Mouse (Mus musculus) left cerebral cortex, postnatal 25 days (tissue): ENCODE results near the gene Dusp3. TPM values are rescaled to one million over a fixed set of nuclear protein-coding genes. Genes with fewer than 3 reads are reported as not detected.
A peak's percentile ranks its signal among the peaks of the same experiment; 100 is the strongest.

ENCODE experiments used
- DNase-seq, 2 experiments: peaks; one replicate each; pipeline ENCODE4 v3.0.0; 2022; ENCODE audit warnings: low spot score in 2 of 2, mixed read lengths in 1 of 2
- intact Hi-C: fragments of 180-260 bp; cut with DNase I; formaldehyde crosslinking; loops from one replicate; pipeline ENCODE4 v1.15.1; 2025
- total RNA-seq, 2 experiments: library from RNA; stranded (reverse); gene quantifications; 2 replicates each; pipeline ENCODE4 v1.2.3; 2021

Gene Dusp3
- total RNA-seq, 2 experiments from 2014 or later, result 217 to 237 TPM

GRCm38 (mm10) chr11:101982981-101983411 lies 3.8 kb downstream of the Dusp3 start:
- intact Hi-C loops, result no loop called here
- DNase-seq, result peak in 1 of 2 experiments; percentile 59

GRCm38 (mm10) chr11:101981850-101982249 lies 5.0 kb downstream of the Dusp3 start:
- DNase-seq, result peak in 1 of 2 experiments; percentile 79
- intact Hi-C loops, result no loop called here

GRCm38 (mm10) chr11:101980603-101981157 lies 6.1 kb downstream of the Dusp3 start:
- intact Hi-C loops, result no loop called here
- DNase-seq, result no peak

GRCm38 (mm10) chr11:101979140-101979539 lies 7.7 kb downstream of the Dusp3 start:
- intact Hi-C loops, result no loop called here
- DNase-seq, result no peak

DNA sequence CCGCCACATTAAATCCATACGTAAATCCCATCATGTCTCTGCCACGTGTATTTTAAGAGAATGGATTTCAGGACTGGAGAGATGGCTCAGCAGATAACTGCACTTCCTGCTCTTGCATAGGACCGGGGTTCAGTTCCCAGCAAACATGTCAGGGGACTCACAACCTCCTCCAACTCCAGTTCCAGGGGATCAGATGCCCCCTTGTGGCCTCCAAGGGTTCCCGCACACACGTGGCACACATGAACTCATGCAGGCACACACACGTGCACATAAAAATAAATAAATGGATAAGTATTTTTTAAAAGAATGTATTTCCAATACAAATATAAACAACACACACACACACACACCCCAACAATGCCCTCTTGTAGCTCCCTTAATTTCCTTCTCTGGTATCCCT lies 9.9 kb downstream of the Dusp3 start:
- intact Hi-C loops, result no loop called here

DNA sequence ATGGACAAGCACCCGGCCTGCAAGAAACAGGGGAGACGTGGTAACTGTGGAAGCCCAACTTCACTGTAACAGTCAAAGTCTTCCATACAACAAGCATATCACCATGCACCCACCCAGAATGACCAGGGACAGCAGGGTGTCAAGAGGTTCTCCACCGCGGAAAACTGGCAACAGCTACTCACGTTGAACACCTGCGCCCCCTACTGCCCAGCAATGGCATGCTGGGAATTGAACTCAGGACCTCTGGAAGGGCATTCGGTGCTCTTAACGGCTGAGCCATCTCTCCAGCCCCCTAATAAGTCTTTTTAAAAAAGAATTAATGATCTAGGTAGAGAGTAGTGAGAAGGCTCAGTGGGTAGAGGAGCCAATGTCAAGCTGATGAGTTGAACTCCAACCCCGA lies 11.9 kb downstream of the Dusp3 start:
- no peak for DNase-seq
- intact Hi-C loops, result no loop called here

More for the DNA sequence above, 9.9 kb downstream of the Dusp3 start:
- DNase-seq, result no peak

DNA sequence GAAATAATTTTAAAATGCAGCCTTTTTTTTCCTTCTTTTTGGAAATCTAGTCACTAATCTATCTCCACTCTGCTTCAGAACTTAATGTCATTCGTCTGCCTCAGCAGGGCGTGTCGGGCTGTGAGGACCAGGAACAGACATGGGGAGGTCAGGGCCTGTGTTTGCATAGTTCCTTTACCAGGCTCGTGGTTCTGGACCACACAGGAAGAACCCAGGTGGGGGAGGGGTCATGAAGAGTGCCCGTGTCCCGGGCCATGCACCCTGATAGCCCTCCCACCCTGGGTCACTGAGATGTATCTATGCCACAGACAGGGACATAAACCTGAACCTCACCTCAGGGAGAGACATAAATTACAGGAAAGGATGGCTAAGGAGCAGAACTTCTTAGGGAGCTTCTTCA lies 12.6 kb downstream of the Dusp3 start:
- DNase-seq, result no peak
- intact Hi-C loops, result no loop called here

- intact Hi-C loops, result no loop called here
- no peak for DNase-seq
Observed at GRCm38 (mm10) chr11:101973496-101973895, 13.3 kb downstream of the Dusp3 start.

DNA sequence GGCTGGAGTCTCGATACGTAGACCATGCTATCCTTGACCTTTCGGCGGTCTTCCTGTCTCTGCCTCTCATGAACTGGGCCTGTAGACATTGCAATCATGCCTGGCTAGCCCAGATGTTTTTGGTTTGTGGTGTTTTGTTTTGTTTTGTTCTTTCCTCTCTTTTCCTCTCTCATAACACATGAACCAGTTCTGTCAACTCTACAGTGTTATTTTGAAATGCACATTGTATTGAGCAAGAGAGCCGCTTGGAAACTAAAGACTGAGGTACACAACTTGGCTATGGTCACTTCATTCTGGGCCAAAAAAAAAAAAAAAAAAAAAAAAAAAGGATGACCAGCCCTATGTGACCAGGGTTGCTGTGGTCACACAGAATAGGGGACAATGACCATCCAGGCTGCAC lies 14.2 kb downstream of the Dusp3 start:
- no peak for DNase-seq
- intact Hi-C loops, result no loop called here

- intact Hi-C loops, result no loop called here
Observed at GRCm38 (mm10) chr11:101972097-101972496, 14.7 kb downstream of the Dusp3 start.

DNA sequence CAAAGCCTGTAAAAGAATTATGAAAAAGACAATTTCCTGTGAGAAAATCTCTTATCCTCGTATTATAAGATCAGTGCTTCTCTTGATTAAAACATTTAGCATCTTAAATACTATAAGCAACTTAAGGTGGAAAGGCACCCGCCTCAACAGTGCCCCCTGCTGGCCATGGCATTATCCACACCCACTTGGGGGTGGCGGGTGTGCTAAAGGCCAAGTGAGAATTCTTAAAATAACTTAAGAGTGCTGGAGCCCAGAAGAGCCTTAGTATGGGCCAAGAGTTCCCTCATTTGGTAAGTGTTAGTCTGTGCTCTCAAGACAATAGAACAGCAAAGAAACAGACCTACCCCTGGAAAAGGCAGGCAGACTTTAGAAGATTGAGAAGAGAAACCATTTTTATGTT lies 15.4 kb downstream of the Dusp3 start:
- DNase-seq, result no peak
- intact Hi-C loops, result no loop called here

More at GRCm38 (mm10) chr11:101972097-101972496, 14.7 kb downstream of the Dusp3 start:
- DNase-seq, result no peak

GRCm38 (mm10) chr11:101969835-101970234 lies 17.0 kb downstream of the Dusp3 start:
- no peak for DNase-seq
- intact Hi-C loops, result loop anchor here (1.0 to 5.0 kb wide), 3 partner anchors 51 to 208 kb away; no protein-coding TSS in a partner anchor

GRCm38 (mm10) chr11:101968791-101969190 lies 18.0 kb downstream of the Dusp3 start:
- peak; percentile 85 to 89 for DNase-seq
- intact Hi-C loops, result loop anchor here (1.0 to 5.0 kb wide), 3 partner anchors 49 to 206 kb away; no protein-coding TSS in a partner anchor

DNA sequence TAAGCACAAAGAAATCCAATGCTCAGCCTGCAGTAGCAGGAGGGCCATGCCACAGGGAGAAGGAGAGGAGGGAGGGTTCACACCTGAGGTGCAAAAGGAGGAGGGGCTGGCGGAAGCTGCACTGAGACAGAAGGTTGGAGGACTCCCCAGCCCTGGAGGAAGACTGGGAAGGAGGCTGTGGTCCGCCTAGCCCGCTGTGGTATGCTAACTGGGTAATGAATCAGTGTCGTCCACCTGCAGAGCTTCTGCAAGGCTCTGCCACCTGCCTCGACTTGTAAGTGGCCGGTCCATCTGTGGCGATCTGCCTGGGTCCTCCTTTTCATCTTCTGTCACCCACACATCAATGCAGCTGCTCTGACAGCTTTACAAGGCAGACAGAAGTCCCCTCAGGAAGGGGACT lies 18.5 kb downstream of the Dusp3 start:
- no peak for DNase-seq
- intact Hi-C loops, result loop anchor here (5.0 kb wide), 1 partner anchor 206 kb away; no protein-coding TSS in a partner anchor

- intact Hi-C loops, result loop anchor here (5.0 kb wide), 1 partner anchor 205 kb away; no protein-coding TSS in a partner anchor
- DNase-seq, result no peak
Observed at GRCm38 (mm10) chr11:101966965-101967614, 19.7 kb downstream of the Dusp3 start, which contains the start of gene Sost. Gene Sost, minus strand, starts transcription at chr11:101967015.

- DNase-seq, result no peak
Observed at GRCm38 (mm10) chr11:101965553-101965952, 21.3 kb downstream of the Dusp3 start.

GRCm38 (mm10) chr11:101964647-101965046 lies 22.2 kb downstream of the Dusp3 start:
- intact Hi-C loops, result loop anchor here (5.0 kb wide), 1 partner anchor 202 kb away; no protein-coding TSS in a partner anchor
- DNase-seq, result no peak

More at GRCm38 (mm10) chr11:101965553-101965952, 21.3 kb downstream of the Dusp3 start:
- intact Hi-C loops, result loop anchor here (5.0 kb wide), 1 partner anchor 203 kb away; no protein-coding TSS in a partner anchor

- DNase-seq, result no peak
- intact Hi-C loops, result no loop called here
Observed at GRCm38 (mm10) chr11:101963473-101964291, 23.1 kb downstream of the Dusp3 start.

- intact Hi-C loops, result no loop called here
- no peak for DNase-seq
Observed at GRCm38 (mm10) chr11:101963043-101963442, 23.8 kb downstream of the Dusp3 start.

DNA sequence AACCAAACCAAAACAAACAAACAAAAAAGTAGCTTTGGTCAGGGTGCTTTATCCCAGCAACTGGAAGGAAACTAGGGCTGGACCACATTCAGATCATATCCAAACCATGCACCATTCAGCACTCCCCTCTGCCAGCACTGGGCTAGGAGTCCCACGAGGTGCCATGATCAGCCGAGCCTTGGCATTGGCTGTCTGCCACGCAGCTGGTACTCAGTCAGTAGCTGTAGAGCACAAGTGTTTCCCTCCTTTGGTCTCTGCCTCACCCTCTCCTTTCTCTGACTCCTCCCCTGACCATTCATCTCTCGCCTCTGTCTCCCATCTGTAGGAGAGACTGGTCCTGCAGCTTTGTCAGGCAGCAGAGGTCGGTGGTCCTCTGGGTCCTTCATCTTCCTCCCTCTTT lies 29.3 kb downstream of the Dusp3 start:
- DNase-seq, result no peak
- intact Hi-C loops, result no loop called here
